Mouse (Mus musculus) G1E (cell line): Measurements from ENCODE around the gene Csnk2a2. TPM values are rescaled to one million over a fixed set of nuclear protein-coding genes. Genes with fewer than 3 reads are reported as not detected.

Experiments
- ATAC-seq: 2 replicates; pipeline ENCODE4 v1.8.0; 2016; ENCODE audit warnings: mild to moderate bottlenecking; ENCODE audit not compliant: insufficient number of reproducible peaks, poor library complexity, low FRiP score, severe bottlenecking; ENCODE audit errors: extremely low read depth
- DNase-seq: peaks from one replicate; pipeline ENCODE4 v3.0.0; 2012; ENCODE audit warnings: low spot score
- H3K27me3 ChIP-seq: 2 replicates; pipeline ENCODE4 v1.6.1; 2012; ENCODE audit warnings: mild to moderate bottlenecking, low read length, inconsistent platforms; ENCODE audit not compliant: insufficient read depth
- H3K36me3 ChIP-seq: replicated peaks from 2 replicates; pipeline ENCODE3; 2012; ENCODE audit warnings: mild to moderate bottlenecking, inconsistent platforms
- H3K4me1 ChIP-seq: 2 replicates; pipeline ENCODE4 v1.6.1; 2012; ENCODE audit warnings: low read depth, low read length, inconsistent platforms, mixed read lengths; ENCODE audit not compliant: insufficient read depth
- H3K4me3 ChIP-seq: 2 replicates; pipeline ENCODE4 v1.5.1; 2012; ENCODE audit warnings: low read depth, mild to moderate bottlenecking, inconsistent platforms, low read length, moderate library complexity, mixed read lengths
- H3K9me3 ChIP-seq: replicated peaks from 2 replicates; pipeline ENCODE4 v1.6.1; 2012; ENCODE audit warnings: inconsistent platforms
- CTCF ChIP-seq: IDR thresholded peaks from 2 replicates; pipeline ENCODE4 v1.5.1; 2012; ENCODE audit warnings: low read depth, low read length, inconsistent platforms, mixed read lengths
- GATA1 ChIP-seq: IDR thresholded peaks from 2 replicates; pipeline ENCODE4 v1.6.1; 2012; ENCODE audit warnings: borderline replicate concordance, low read length, inconsistent platforms, mixed read lengths
- GATA2 ChIP-seq: IDR thresholded peaks from 2 replicates; pipeline ENCODE4 v1.6.1; 2012; ENCODE audit warnings: low read depth, low read length, inconsistent platforms, borderline replicate concordance
- POLR2AphosphoS5 ChIP-seq: IDR thresholded peaks from 2 replicates; pipeline ENCODE4 v1.6.1; 2012; ENCODE audit warnings: low read depth, low read length, inconsistent platforms; ENCODE audit not compliant: insufficient replicate concordance
- TAL1 ChIP-seq: conservative IDR thresholded peaks from 2 replicates; pipeline ENCODE4 v1.6.1; 2012; ENCODE audit warnings: low read depth, low read length, inconsistent platforms, mixed read lengths
- polyA plus RNA-seq: library from polyadenylated mRNA; stranded (reverse); fragments of >175 nt; gene quantifications from 2 replicates; pipeline ENCODE4 v1.2.3, GENCODE M21; 2012
- total RNA-seq, 2 experiments: library from RNA; stranded (forward) in 1 of 2; stranded (reverse) in 1 of 2; fragments of 200-1000 nt in 1 of 2; fragments of >200 nt in 1 of 2; fragmentation: Nextera tagmentation in 1 of 2; gene quantifications; 2 replicates each; pipeline ENCODE4 v1.2.3; 2014 to 2017

Gene Csnk2a2
- total RNA-seq (2014; fragmentation: Nextera tagmentation): 283 and 300 TPM in 2 replicates
- 31.5 and 45.0 TPM in 2 replicates for total RNA-seq (2017)
- 30.8 and 35.8 TPM in 2 replicates for polyA plus RNA-seq

- peaks cover 32% of the 10 kb centered on the region for H3K4me1 ChIP-seq
- ATAC-seq: no peak
- peaks cover 8% of the 10 kb centered on the region for H3K27me3 ChIP-seq
- H3K9me3 ChIP-seq: no peaks in the 10 kb centered on the region
- peaks cover 27% of the 10 kb centered on the region for H3K36me3 ChIP-seq
- DNase-seq: no peak
- H3K4me3 ChIP-seq: peak within 1 kb of the TSS; percentile 85
- TF ChIP-seq CTCF (no peak), TAL1 (no peak), GATA1 (no peak), POLR2AphosphoS5 (no peak), GATA2 (no peak)
These were observed at the start of gene Csnk2a2 for GRCm38 (mm10) chr8:95490006-95490405. Csnk2a2 (minus strand) TSS chr8:95490039.

GRCm38 (mm10) chr8:95539487-95539886, 49.6 kb upstream of the Csnk2a2 start:
- Histone ChIP-seq H3K27me3 (peaks cover 9% of the 10 kb centered on the region; the same call in 1 of the 2 replicates), H3K4me3 (no peak overlapping the region), H3K4me1 (no peaks in the 10 kb centered on the region), H3K36me3 (no peaks in the 10 kb centered on the region), H3K9me3 (no peaks in the 10 kb centered on the region)
- TF ChIP-seq TAL1 (no peak), POLR2AphosphoS5 (no peak), CTCF (no peak), GATA2 (no peak), GATA1 (no peak)
- ATAC-seq: no peak
- no peak for DNase-seq

- H3K27me3 ChIP-seq: peaks cover 13% of the 10 kb centered on the region; the same call in 1 of the 2 replicates
- H3K36me3 ChIP-seq: no peaks in the 10 kb centered on the region
- no peaks in the 10 kb centered on the region for H3K9me3 ChIP-seq
- no peaks in the 10 kb centered on the region for H3K4me1 ChIP-seq
- ATAC-seq (no peak), DNase-seq (no peak)
- no peak within 1 kb of the TSS for H3K4me3 ChIP-seq
- TF ChIP-seq GATA1: no peak
- TF ChIP-seq POLR2AphosphoS5: no peak
- TF ChIP-seq GATA2: no peak
- TF ChIP-seq CTCF: no peak
These were observed 43.9 kb upstream of the Csnk2a2 start, which contains the start of gene Ccdc113 for GRCm38 (mm10) chr8:95533584-95534387. Ccdc113 (plus strand) TSS chr8:95534085.

- ATAC-seq: no peak
- DNase-seq: no peak
- H3K36me3 ChIP-seq: no peaks in the 10 kb centered on the region
- H3K27me3 ChIP-seq: peaks cover 10% of the 10 kb centered on the region; the same call in 1 of the 2 replicates
- H3K4me1 ChIP-seq: no peaks in the 10 kb centered on the region
- H3K4me3 ChIP-seq: no peak overlapping the region
- H3K9me3 ChIP-seq: no peaks in the 10 kb centered on the region
- no peak for TF ChIP-seq CTCF
- TF ChIP-seq GATA2: no peak
- TF ChIP-seq GATA1: no peak
- TF ChIP-seq TAL1: no peak
- no peak for TF ChIP-seq POLR2AphosphoS5
These were observed 42.4 kb upstream of the Csnk2a2 start for GRCm38 (mm10) chr8:95532206-95532605.

- no peak for TF ChIP-seq CTCF
- no peak for TF ChIP-seq POLR2AphosphoS5
- TF ChIP-seq GATA2: no peak
- TF ChIP-seq TAL1: no peak
- no peak for TF ChIP-seq GATA1
- no peaks in the 10 kb centered on the region for H3K4me1 ChIP-seq
- no peak overlapping the region for H3K4me3 ChIP-seq
- ATAC-seq (no peak), DNase-seq (no peak)
- H3K9me3 ChIP-seq: no peaks in the 10 kb centered on the region
- peaks cover 12% of the 10 kb centered on the region for H3K27me3 ChIP-seq
- no peaks in the 10 kb centered on the region for H3K36me3 ChIP-seq
These were observed 39.0 kb upstream of the Csnk2a2 start for GRCm38 (mm10) chr8:95528750-95529310.

GRCm38 (mm10) chr8:95528194-95528593, 38.4 kb upstream of the Csnk2a2 start:
- DNase-seq: no peak
- Histone ChIP-seq H3K4me3 (no peak overlapping the region), H3K27me3 (peaks cover 12% of the 10 kb centered on the region), H3K36me3 (no peaks in the 10 kb centered on the region), H3K9me3 (no peaks in the 10 kb centered on the region), H3K4me1 (no peaks in the 10 kb centered on the region)
- ATAC-seq: no peak
- TF ChIP-seq POLR2AphosphoS5 (no peak), CTCF (no peak), GATA2 (no peak), TAL1 (no peak), GATA1 (no peak)
